Mouse (Mus musculus) right cerebral cortex, postnatal 4 days (tissue): ENCODE measurements at regions not wholly inside any gene's neighbourhood (a gene's known extent, or its start where the extent isn't known, plus 50 kb on each side); places are given as distances from the start of the nearest gene placed in this dataset.

Source experiments
- DNase-seq: peaks from one replicate; pipeline ENCODE4 v3.0.0-alpha.2; 2022

DNA sequence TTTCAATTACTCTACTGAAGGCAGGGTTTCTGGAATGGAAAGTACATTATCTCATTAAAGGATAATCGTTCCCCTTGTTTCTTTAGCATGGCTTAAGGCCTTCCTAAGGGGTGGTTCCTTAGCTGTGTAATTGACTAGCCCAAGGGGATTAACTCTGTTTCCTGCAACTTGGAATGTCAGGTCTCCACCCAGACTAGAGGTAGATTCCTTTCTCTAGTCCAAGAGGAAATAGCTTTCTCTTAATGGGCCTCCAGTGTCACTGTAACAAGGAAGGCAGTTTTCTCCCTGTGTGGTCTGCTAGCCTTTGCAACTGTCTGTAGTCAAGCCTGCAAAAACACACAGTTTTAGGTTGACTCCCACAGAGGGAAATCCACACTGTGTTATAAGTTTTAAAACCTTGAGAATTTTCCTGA is 64.0 kb upstream of the Adgra3 start:
- DNase-seq, result no peak

DNA sequence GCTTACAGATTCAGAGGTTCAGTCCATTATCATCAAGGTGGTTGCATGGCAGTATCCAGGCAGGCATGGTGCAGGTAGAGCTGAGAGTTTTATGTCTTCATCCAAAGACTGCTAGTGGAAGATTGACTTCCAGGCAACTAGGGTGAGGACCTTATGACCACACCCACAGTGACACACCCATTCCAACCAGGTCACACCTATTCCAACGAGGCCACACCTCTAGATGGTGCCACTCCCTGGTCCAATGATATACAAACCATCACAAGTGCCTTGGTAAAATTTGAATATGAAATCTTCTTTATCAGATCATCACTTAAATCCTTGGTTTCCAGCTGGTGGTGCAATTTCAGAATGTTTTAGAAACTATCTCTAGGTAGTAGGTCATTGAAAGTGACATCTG is 61.1 kb upstream of the Adgra3 start:
- DNase-seq, result no peak
